Mouse (Mus musculus): ENCODE data around the gene Nin. TPM values are rescaled to one million over a fixed set of nuclear protein-coding genes. Genes with fewer than 3 reads are reported as not detected.
"Not testable (repeated sequence)": the region's sequence is repeated elsewhere in the genome, so short reads cannot be mapped to it uniquely, and the experiment has no call there.

Nin gene
- polyA plus RNA-seq, 1 experiment from 2014 or later: 3.6 TPM

GRCm38 (mm10) chr12:70147986-70148630 lies 34.6 kb upstream of the Nin start:
- Histone ChIP-seq H3K36me3 (ENCODE audit: control insufficient read depth, insufficient read depth, low read length) (no peaks in the 10 kb centered on the region), H3K27me3 (ENCODE audit: control insufficient read depth, insufficient read depth, low read length) (no peaks in the 10 kb centered on the region), H3K27ac (replicated peaks) (peak overlapping the region; percentile 63), H3K4me3 (ENCODE audit: low read depth, low read length) (peak overlapping the region; percentile 36), H3K4me2 (replicated peaks; ENCODE audit: low read depth) (peak overlapping the region; percentile 58), H3K4me1 (replicated peaks; ENCODE audit: control insufficient read depth, insufficient read depth) (no peaks in the 10 kb centered on the region), H3K9me3 (ENCODE audit: control insufficient read depth, low read length) (no peaks in the 10 kb centered on the region), H3K9ac (ENCODE audit: low read length) (peak overlapping the region; percentile 51)
- TF ChIP-seq EP300 (optimal IDR thresholded peaks at IDR 0.05): no peak
- no peak for TF ChIP-seq CTCF (IDR thresholded peaks at IDR 0.05; ENCODE audit: low read depth)
- ATAC-seq (ENCODE audit: low FRiP score, low TSS enrichment) (no peak), DNase-seq (ENCODE audit: low spot score) (peak; percentile 30)
- 5% methylated on average over 13 of the region's 13 CpGs for WGBS

DNA sequence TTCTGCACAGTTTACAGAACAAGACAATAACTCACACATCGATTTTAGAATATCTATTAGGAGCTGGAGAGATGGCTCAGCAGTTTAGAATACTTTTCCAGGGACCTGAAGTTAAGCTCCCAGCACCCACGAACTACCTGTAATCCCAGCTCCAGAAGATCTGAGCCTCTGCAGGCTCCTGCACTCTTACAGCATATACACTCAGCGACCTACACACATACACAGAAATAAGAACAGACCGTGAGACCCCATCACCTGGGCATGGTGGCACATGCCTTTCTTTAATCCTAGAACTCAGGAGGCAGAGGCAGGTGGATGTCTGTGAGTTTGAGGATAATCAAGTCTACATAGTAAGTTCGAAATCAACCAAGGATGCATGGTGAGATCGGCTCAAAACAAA lies 32.1 kb upstream of the Nin start:
- no peak for DNase-seq (ENCODE audit: low spot score)
- Histone ChIP-seq H3K4me2 (replicated peaks; ENCODE audit: low read depth) (no peak overlapping the region), H3K9ac (ENCODE audit: low read length) (no peak overlapping the region), H3K4me1 (replicated peaks; ENCODE audit: control insufficient read depth, insufficient read depth) (no peaks in the 10 kb centered on the region), H3K9me3 (ENCODE audit: control insufficient read depth, low read length) (no peaks in the 10 kb centered on the region), H3K27ac (replicated peaks) (no peak overlapping the region), H3K27me3 (ENCODE audit: control insufficient read depth, insufficient read depth, low read length) (no peaks in the 10 kb centered on the region), H3K36me3 (ENCODE audit: control insufficient read depth, insufficient read depth, low read length) (no peaks in the 10 kb centered on the region), H3K4me3 (ENCODE audit: low read depth, low read length) (no peak overlapping the region)
- TF ChIP-seq EP300 (optimal IDR thresholded peaks at IDR 0.05) (no peak), CTCF (IDR thresholded peaks at IDR 0.05; ENCODE audit: low read depth) (no peak)
- WGBS: 88% methylated on average over 6 of the region's 6 CpGs
- no peak for ATAC-seq (ENCODE audit: low FRiP score, low TSS enrichment)

DNA sequence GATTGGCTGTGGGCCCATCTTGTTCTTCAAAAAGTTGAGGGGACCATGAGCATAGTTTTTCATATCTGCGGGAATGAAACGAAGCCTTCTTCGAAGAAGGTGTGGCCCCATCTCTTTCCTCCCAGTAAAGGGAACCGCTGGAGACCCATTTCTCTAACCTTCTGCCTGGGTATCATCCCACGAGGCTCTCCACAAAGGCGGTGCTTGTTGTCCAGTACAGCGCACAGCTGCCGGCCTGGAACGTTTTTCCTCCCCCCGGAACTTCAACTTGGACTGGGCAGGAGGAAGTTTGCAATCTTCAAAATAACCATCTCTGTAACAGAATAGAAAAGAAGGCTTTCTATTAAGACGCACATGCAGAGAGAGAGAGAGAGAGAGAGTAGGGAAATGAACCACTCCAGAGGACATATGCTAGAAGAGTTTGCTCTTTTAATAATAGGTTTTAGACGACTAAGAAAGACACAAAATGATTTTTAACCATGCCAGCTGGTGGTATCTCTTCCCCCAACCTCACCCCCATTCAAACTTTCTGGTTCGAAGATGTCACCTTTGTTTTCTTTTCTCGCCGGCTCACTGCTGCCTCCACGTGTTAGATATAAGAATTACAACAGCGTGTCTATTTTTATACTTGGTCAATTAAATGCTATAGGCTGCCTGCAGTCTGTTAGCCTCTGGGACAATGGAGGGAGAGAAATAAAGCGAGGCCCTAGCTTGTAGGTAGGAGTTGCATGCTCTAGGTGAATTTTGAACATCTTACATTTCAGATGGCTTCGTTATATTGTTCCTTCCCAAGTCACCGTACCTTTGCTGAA lies 31.3 kb upstream of the Nin start:
- no peaks in the 10 kb centered on the region for H3K9me3 ChIP-seq (ENCODE audit: control insufficient read depth, low read length)
- no peaks in the 10 kb centered on the region for H3K36me3 ChIP-seq (ENCODE audit: control insufficient read depth, insufficient read depth, low read length)
- TF ChIP-seq CTCF (IDR thresholded peaks at IDR 0.05; ENCODE audit: low read depth) (peak; percentile 87), EP300 (optimal IDR thresholded peaks at IDR 0.05) (no peak)
- H3K9ac ChIP-seq (ENCODE audit: low read length): no peak overlapping the region
- DNase-seq (ENCODE audit: low spot score): peak; percentile 30
- H3K4me3 ChIP-seq (ENCODE audit: low read depth, low read length): peak overlapping the region; percentile 6; the same call in 1 of the 2 replicates
- H3K27me3 ChIP-seq (ENCODE audit: control insufficient read depth, insufficient read depth, low read length): no peaks in the 10 kb centered on the region
- ATAC-seq (ENCODE audit: low FRiP score, low TSS enrichment): no peak
- H3K4me1 ChIP-seq (replicated peaks; ENCODE audit: control insufficient read depth, insufficient read depth): no peaks in the 10 kb centered on the region
- no peak overlapping the region for H3K4me2 ChIP-seq (replicated peaks; ENCODE audit: low read depth)
- 33% methylated on average over 20 of the region's 20 CpGs for WGBS
- peak overlapping the region; percentile 78 for H3K27ac ChIP-seq (replicated peaks)

GRCm38 (mm10) chr12:70144106-70144587 lies 30.6 kb upstream of the Nin start:
- H3K4me2 ChIP-seq (replicated peaks; ENCODE audit: low read depth); H3K4me1 ChIP-seq (replicated peaks; ENCODE audit: control insufficient read depth, insufficient read depth); DNase-seq (ENCODE audit: low spot score); H3K27me3 ChIP-seq (ENCODE audit: control insufficient read depth, insufficient read depth, low read length); H3K9me3 ChIP-seq (ENCODE audit: control insufficient read depth, low read length); H3K36me3 ChIP-seq (ENCODE audit: control insufficient read depth, insufficient read depth, low read length); H3K9ac ChIP-seq (ENCODE audit: low read length); H3K4me3 ChIP-seq (ENCODE audit: low read depth, low read length): not testable (repeated sequence)
- peak overlapping the region; percentile 78 for H3K27ac ChIP-seq (replicated peaks)
- ATAC-seq (ENCODE audit: low FRiP score, low TSS enrichment): peak; percentile 56; the same call in 1 of the 2 replicates
- 5% methylated on average over 3 of the region's 3 CpGs for WGBS

- no peak for TF ChIP-seq EP300 (optimal IDR thresholded peaks at IDR 0.05)
- H3K27me3 ChIP-seq (ENCODE audit: control insufficient read depth, insufficient read depth, low read length): no peaks in the 10 kb centered on the region
- H3K27ac ChIP-seq (replicated peaks): no peak overlapping the region
- no peaks in the 10 kb centered on the region for H3K36me3 ChIP-seq (ENCODE audit: control insufficient read depth, insufficient read depth, low read length)
- DNase-seq (ENCODE audit: low spot score) (no peak), ATAC-seq (ENCODE audit: low FRiP score, low TSS enrichment) (no peak)
- no peak overlapping the region for H3K4me2 ChIP-seq (replicated peaks; ENCODE audit: low read depth)
- H3K4me3 ChIP-seq (ENCODE audit: low read depth, low read length): no peak overlapping the region
- 77% methylated on average over 5 of the region's 5 CpGs for WGBS
- no peaks in the 10 kb centered on the region for H3K9me3 ChIP-seq (ENCODE audit: control insufficient read depth, low read length)
- H3K4me1 ChIP-seq (replicated peaks; ENCODE audit: control insufficient read depth, insufficient read depth): no peaks in the 10 kb centered on the region
- no peak overlapping the region for H3K9ac ChIP-seq (ENCODE audit: low read length)
Observed at GRCm38 (mm10) chr12:70140993-70141576, 27.6 kb upstream of the Nin start.

- H3K9me3 ChIP-seq (ENCODE audit: control insufficient read depth, low read length): no peaks in the 10 kb centered on the region
- no peak overlapping the region for H3K27ac ChIP-seq (replicated peaks)
- 94% methylated on average over 5 of the region's 5 CpGs for WGBS
- no peaks in the 10 kb centered on the region for H3K4me1 ChIP-seq (replicated peaks; ENCODE audit: control insufficient read depth, insufficient read depth)
- no peak overlapping the region for H3K9ac ChIP-seq (ENCODE audit: low read length)
- TF ChIP-seq CTCF (IDR thresholded peaks at IDR 0.05; ENCODE audit: low read depth) (no peak), EP300 (optimal IDR thresholded peaks at IDR 0.05) (no peak)
- H3K4me2 ChIP-seq (replicated peaks; ENCODE audit: low read depth): no peak overlapping the region
- H3K27me3 ChIP-seq (ENCODE audit: control insufficient read depth, insufficient read depth, low read length): no peaks in the 10 kb centered on the region
- no peaks in the 10 kb centered on the region for H3K36me3 ChIP-seq (ENCODE audit: control insufficient read depth, insufficient read depth, low read length)
- ATAC-seq (ENCODE audit: low FRiP score, low TSS enrichment) (no peak), DNase-seq (ENCODE audit: low spot score) (no peak)
- no peak overlapping the region for H3K4me3 ChIP-seq (ENCODE audit: low read depth, low read length)
Observed at GRCm38 (mm10) chr12:70140542-70140941, 27.0 kb upstream of the Nin start.
